Mouse (Mus musculus) CD4-positive, CD25-positive, alpha-beta regulatory T cell (primary cell): ENCODE data around the gene Olfr168. TPM values are rescaled to one million over a fixed set of nuclear protein-coding genes. Genes with fewer than 3 reads are reported as not detected.

ENCODE experiments used
- polyA plus RNA-seq: library from polyadenylated mRNA; unstranded; fragments of 100-300 nt; shearing (Covaris generic); gene quantifications from one replicate; pipeline ENCODE4 v1.2.1, GENCODE M21; 2017

The Olfr168 gene
- polyA plus RNA-seq: not detected

DNA sequence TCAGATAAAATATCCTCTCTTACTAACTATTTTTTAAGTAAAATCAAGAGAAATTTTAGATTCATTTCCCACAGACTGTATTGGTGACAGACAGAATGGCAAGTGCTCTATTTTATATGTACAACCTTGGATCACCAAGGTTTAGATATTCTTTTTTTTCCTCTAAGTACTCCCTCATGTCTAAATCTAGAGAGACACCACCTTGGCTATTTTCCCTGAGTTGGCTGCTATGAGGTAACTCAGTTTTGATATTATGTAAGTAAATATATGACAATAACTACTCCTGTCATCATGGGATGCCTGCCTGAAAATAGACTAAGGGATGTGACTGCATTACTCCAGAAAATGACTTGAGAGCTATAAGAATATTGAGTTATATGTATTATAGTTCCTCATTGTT, at the start of gene Olfr168:
Gene Olfr168 (minus strand): TSS at position 101 of the 400 bp plus-strand sequence.

DNA sequence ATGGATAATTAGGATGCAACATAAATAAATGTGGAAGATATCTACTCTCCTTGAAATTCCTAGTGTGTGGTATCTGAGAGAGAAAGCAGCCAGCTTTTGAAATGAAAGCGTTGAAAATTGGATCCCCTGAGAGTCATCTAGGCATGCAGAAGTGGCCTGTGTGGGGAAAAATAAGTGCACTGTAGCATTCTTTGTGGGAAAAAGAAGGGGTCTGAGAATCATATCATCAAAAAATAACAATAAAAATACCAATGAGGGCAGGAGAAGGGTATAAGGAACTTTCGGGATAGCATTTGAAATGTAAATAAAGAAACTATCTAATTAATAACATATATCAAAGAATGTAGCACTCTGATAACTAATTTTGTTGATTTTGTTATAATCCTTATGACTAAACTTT, 36.4 kb upstream of the Olfr168 start, which contains the start of gene Olfr169:
Gene Olfr169 (minus strand): TSS at position 101 of the 400 bp plus-strand sequence.

DNA sequence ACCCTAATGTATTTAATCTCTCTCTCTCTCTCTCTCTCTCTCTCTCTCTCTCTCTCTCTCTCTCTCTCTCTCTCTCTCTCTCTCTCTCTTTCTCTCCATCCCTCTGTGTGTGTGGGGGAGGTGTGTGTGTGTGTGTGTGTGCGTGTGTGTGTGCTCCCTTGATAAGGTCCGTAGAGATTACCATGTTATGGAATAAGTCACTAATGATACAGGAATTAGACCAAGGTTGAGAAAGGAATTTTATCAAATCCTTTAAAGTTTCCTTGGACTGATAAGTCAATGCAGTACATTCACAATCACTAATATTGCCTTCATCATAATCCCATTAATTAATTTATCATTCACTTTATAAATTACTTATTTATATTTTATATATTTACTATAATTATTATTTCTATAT, 13.2 kb downstream of the Olfr168 start, which contains the start of gene Olfr167:
Gene Olfr167 (minus strand): TSS at position 101 of the 400 bp plus-strand sequence.

DNA sequence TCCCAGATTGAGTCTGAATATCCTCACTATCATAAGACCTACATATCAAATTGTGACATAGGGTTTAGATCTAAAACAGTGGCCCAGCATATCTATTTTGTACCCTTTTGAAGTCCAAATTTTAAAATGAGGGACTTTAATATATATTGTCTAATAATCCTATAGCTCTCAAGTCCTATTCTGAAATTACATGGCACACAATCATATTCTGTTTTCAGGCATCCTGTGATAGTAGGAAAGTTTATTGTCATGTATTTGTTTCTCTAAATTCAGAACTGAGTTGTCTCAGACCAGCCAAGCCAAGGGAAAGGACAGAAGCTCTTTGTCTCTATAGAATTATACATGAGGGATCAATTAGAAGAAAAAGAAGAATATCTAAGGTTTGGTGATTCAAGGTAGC, 52.0 kb downstream of the Olfr168 start, which contains the start of gene Olfr166:
Gene Olfr166 (plus strand): TSS at position 301 of the 400 bp plus-strand sequence.

Other genes with a start within 250 kb of the Olfr168 start
- 0.08 TPM for gene Olfr164, start 221.5 kb downstream of the Olfr168 start, polyA plus RNA-seq
- not detected for gene Olfr165, start 112.4 kb downstream of the Olfr168 start, polyA plus RNA-seq
- gene Olfr166, start 51.9 kb downstream of the Olfr168 start, polyA plus RNA-seq: not detected
- 0.19 TPM for gene Olfr167, start 13.3 kb downstream of the Olfr168 start, polyA plus RNA-seq
- not detected for gene Olfr169, start 36.3 kb upstream of the Olfr168 start, polyA plus RNA-seq
- gene Olfr170, start 76.3 kb upstream of the Olfr168 start, polyA plus RNA-seq: not detected
- not detected for gene Olfr171, start 94.4 kb upstream of the Olfr168 start, polyA plus RNA-seq
- gene Lamp3, start 170.8 kb upstream of the Olfr168 start, polyA plus RNA-seq: not detected
- 7.9 TPM for gene B3gnt5, start 224.7 kb upstream of the Olfr168 start, polyA plus RNA-seq